Mouse (Mus musculus) lung, postnatal 0 days (tissue): ENCODE measurements around the gene Sumo2. TPM values are rescaled to one million over a fixed set of nuclear protein-coding genes. Genes with fewer than 3 reads are reported as not detected.

Experiments
- ATAC-seq: fragments of 200-750 bp; cut with Nextera tagmentation; 2 replicates; pipeline ENCODE4 v1.8.0; 2017; ENCODE audit warnings: moderate library complexity
- DNase-seq: peaks from one replicate; pipeline ENCODE4 v3.0.0-alpha.2; 2016; ENCODE audit warnings: low spot score
- H3K27ac ChIP-seq: fragments of 300-500 bp; sonication (generic); 2 replicates; pipeline ENCODE4 v1.5.1; 2014; ENCODE audit warnings: antibody characterized with exemption, mild to moderate bottlenecking, low read length, mixed read lengths
- H3K27me3 ChIP-seq: fragments of 300-500 bp; sonication (generic); replicated peaks from 2 replicates; pipeline ENCODE4 v1.6.1; 2014; ENCODE audit warnings: low read length, mixed read lengths; ENCODE audit not compliant: insufficient read depth
- H3K36me3 ChIP-seq: fragments of 300-500 bp; sonication (generic); 2 replicates; pipeline ENCODE4 v1.6.1; 2014; ENCODE audit warnings: low read length, mixed read lengths; ENCODE audit not compliant: insufficient read depth
- H3K4me1 ChIP-seq: fragments of 300-500 bp; sonication (generic); 2 replicates; pipeline ENCODE4 v1.6.1; 2014; ENCODE audit warnings: antibody characterized with exemption, low read depth, low read length, mixed read lengths; ENCODE audit not compliant: insufficient read depth
- H3K4me2 ChIP-seq: fragments of 300-500 bp; sonication (generic); replicated peaks from 2 replicates; pipeline ENCODE4 v1.6.1; 2014; ENCODE audit warnings: low read depth, mild to moderate bottlenecking, low read length, moderate library complexity, mixed read lengths
- H3K4me3 ChIP-seq: fragments of 300-500 bp; sonication (generic); 2 replicates; pipeline ENCODE4 v1.5.1; 2014; ENCODE audit warnings: low read depth, low read length
- H3K9ac ChIP-seq: fragments of 300-500 bp; sonication (generic); replicated peaks from 2 replicates; pipeline ENCODE4 v1.6.1; 2014; ENCODE audit warnings: low read depth, mild to moderate bottlenecking
- H3K9me3 ChIP-seq: fragments of 300-500 bp; sonication (generic); 2 replicates; pipeline ENCODE4 v1.6.1; 2016; ENCODE audit warnings: low read length, mixed read lengths
- CTCF ChIP-seq: IDR thresholded peaks from 2 replicates; pipeline ENCODE4 v1.5.1; 2016; ENCODE audit warnings: antibody characterized with exemption, mild to moderate bottlenecking
- EP300 ChIP-seq: IDR thresholded peaks from 2 replicates; pipeline ENCODE4 v1.6.1; 2016; ENCODE audit warnings: antibody characterized with exemption, mild to moderate bottlenecking, control low read depth
- WGBS: fragments of 180-500 bp; shearing (Covaris S2); extraction: QIAGEN DNeasy Blood & Tissue Kit; methylation state at CpG from one replicate; pipeline ENCODE4 v1.1.7; 2014; 5-methylcytosine and 5-hydroxymethylcytosine counted together
- polyA plus RNA-seq: library from polyadenylated mRNA; unstranded; fragments of >200 nt; fragmentation: Nextera tagmentation; extraction: Ambion mirVana; gene quantifications from 2 replicates; pipeline ENCODE4 v1.2.1, GENCODE M21; 2015

Sumo2 gene
- polyA plus RNA-seq, 1 experiment from 2014 or later: 546 TPM

GRCm38 (mm10) chr11:115475025-115475757 lies 60.9 kb downstream of the Sumo2 start, which contains the start of gene Armc7:
Gene Armc7 (plus strand): TSS chr11:115475667.
- H3K4me3 ChIP-seq: peak within 1 kb of the TSS; percentile 77

GRCm38 (mm10) chr11:115473626-115474275 lies 62.3 kb downstream of the Sumo2 start:
- H3K27ac ChIP-seq: peak overlapping the region; percentile 62; the same call in 1 of the 2 replicates
- no peaks in the 10 kb centered on the region for H3K36me3 ChIP-seq
- no peaks in the 10 kb centered on the region for H3K9me3 ChIP-seq
- WGBS: 16% methylated on average over 15 of the region's 15 CpGs
- DNase-seq (peak; percentile 91), ATAC-seq (peak; percentile 63)
- no peaks in the 10 kb centered on the region for H3K27me3 ChIP-seq
- H3K4me2 ChIP-seq: no peak overlapping the region
- peaks cover 4% of the 10 kb centered on the region; the same call in 1 of the 2 replicates for H3K4me1 ChIP-seq
- H3K4me3 ChIP-seq: no peak overlapping the region
- H3K9ac ChIP-seq: no peak overlapping the region
- TF ChIP-seq CTCF (peak; percentile 99), EP300 (peak; percentile 86)

More at GRCm38 (mm10) chr11:115475025-115475757, 60.9 kb downstream of the Sumo2 start, which contains the start of gene Armc7:
- Histone ChIP-seq H3K4me1 (peaks cover 4% of the 10 kb centered on the region; the same call in 1 of the 2 replicates), H3K9me3 (no peaks in the 10 kb centered on the region), H3K36me3 (no peaks in the 10 kb centered on the region), H3K9ac (peak within 1 kb of the TSS; percentile 82), H3K27me3 (no peaks in the 10 kb centered on the region), H3K27ac (peak within 1 kb of the TSS; percentile 73), H3K4me2 (peak within 1 kb of the TSS; percentile 93)
- TF ChIP-seq EP300 (0 out of 2 replicates have a peak, but pooled peaks have one; percentile 13), CTCF (no peak)
- under 1% methylated on average over 26 of the region's 26 CpGs for WGBS
- ATAC-seq (peak; percentile 97), DNase-seq (peak; percentile 98)

Other genes starting within 250 kb of the Sumo2 start
- 0.17 and 0.24 TPM in 2 replicates for gene Fads6, start 238.6 kb downstream of the Sumo2 start, polyA plus RNA-seq
- gene Otop2, start 229.1 kb downstream of the Sumo2 start, polyA plus RNA-seq: not detected in 2 replicates
- gene Ush1g, start 214.2 kb downstream of the Sumo2 start, polyA plus RNA-seq: not detected in 2 replicates
- gene Otop3, start 201.5 kb downstream of the Sumo2 start, polyA plus RNA-seq: not detected in 2 replicates
- gene Hid1, start 168.5 kb downstream of the Sumo2 start, polyA plus RNA-seq: 16.0 and 17.9 TPM in 2 replicates
- gene Cdr2l, start 154.4 kb downstream of the Sumo2 start, polyA plus RNA-seq: 14.0 and 15.8 TPM in 2 replicates
- 154 and 180 TPM in 2 replicates for gene Mrpl58, start 132.5 kb downstream of the Sumo2 start, polyA plus RNA-seq
- gene Atp5h, start 116.3 kb downstream of the Sumo2 start, polyA plus RNA-seq: 669 and 721 TPM in 2 replicates
- gene Kctd2, start 116.1 kb downstream of the Sumo2 start, polyA plus RNA-seq: 18.6 and 19.1 TPM in 2 replicates
- gene Trim80, start 95.7 kb downstream of the Sumo2 start, polyA plus RNA-seq: not detected in 2 replicates
- gene Slc16a5, start 73.8 kb downstream of the Sumo2 start, polyA plus RNA-seq: 0.07 and 0.13 TPM in 2 replicates
- 6.4 and 9.0 TPM in 2 replicates for gene Armc7, start 60.6 kb downstream of the Sumo2 start, polyA plus RNA-seq
- gene Nt5c, start 44.4 kb downstream of the Sumo2 start, polyA plus RNA-seq: 102 and 109 TPM in 2 replicates
- 195 and 201 TPM in 2 replicates for gene Jpt1, start 21.9 kb downstream of the Sumo2 start, polyA plus RNA-seq
- 38.4 and 44.2 TPM in 2 replicates for gene Nup85, start 28.2 kb upstream of the Sumo2 start, polyA plus RNA-seq
- gene Mrps7, start 67.6 kb upstream of the Sumo2 start, polyA plus RNA-seq: 47.4 and 49.2 TPM in 2 replicates
- 6.8 and 8.1 TPM in 2 replicates for gene Gga3, start 67.8 kb upstream of the Sumo2 start, polyA plus RNA-seq
- 74.7 and 78.6 TPM in 2 replicates for gene Mif4gd, start 76.7 kb upstream of the Sumo2 start, polyA plus RNA-seq
- 18.9 and 19.5 TPM in 2 replicates for gene Slc25a19, start 92.0 kb upstream of the Sumo2 start, polyA plus RNA-seq
- gene Grb2, start 172.3 kb upstream of the Sumo2 start, polyA plus RNA-seq: 62.8 and 75.9 TPM in 2 replicates
- 17.0 and 19.4 TPM in 2 replicates for gene Tmem94, start 229.2 kb upstream of the Sumo2 start, polyA plus RNA-seq